Mouse (Mus musculus): ENCODE data around the gene Lgals3bp. TPM values are rescaled to one million over a fixed set of nuclear protein-coding genes. Genes with fewer than 3 reads are reported as not detected.
A peak's percentile ranks its signal among the peaks of the same experiment; 100 is the strongest.

Lgals3bp gene
- polyA plus RNA-seq, 1 experiment from 2014 or later = 113 TPM

DNA sequence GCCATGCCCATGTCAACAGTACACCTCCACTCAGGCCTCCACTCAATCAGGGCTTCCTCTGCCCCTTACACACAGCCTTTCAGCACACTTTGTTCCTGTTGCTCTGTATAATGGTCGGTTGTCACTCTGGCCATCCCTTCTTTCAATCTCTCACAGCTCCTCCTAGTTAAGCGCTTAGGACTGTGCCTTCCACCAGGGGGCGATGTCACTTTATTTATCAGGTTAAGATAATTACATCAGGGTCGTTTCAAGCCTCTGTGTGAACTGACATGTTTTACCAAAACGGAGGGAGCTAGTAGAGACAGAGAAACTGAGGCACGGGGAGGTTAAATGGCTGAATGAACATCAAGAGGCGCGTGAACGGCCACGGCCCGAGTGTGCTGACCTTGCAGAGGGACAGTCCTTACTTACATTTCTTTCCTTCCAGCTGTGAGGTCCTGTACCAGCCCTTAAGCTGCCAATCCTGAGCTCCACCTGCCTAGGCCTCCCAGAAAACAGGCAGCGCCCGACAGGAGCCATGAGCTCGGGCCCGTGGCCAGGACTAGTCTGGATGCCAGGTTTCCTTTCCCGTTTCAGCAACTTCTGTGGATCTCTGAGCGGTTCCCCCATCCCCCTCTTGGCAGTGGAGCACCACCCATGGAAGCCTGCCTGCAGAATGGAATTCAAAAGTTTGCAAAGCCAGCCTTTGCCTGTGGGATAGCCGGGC is 21.5 kb upstream of the Lgals3bp start:
- in situ Hi-C loops (cut with MboI; ENCODE audit: low pct_unique_long_range_greater_than_20kb) = no loop called here
- no peak for DNase-seq (ENCODE audit: low read depth, low spot score)
- CTCF ChIA-PET = interaction anchor here (0.7 to 4.9 kb wide), 12 partner anchors 8 to 316 kb away, joined by 3 to 113 read pairs (median 4); no protein-coding TSS in a partner anchor
- ATAC-seq = no peak
- POLR2A ChIA-PET = interaction anchor here (2.4 to 2.6 kb wide), 2 partner anchors 17 to 20 kb away, joined by 9 to 14 read pairs; no protein-coding TSS in a partner anchor
- TF ChIP-seq CTCF (IDR thresholded peaks at IDR 0.05) = no peak
- H3K27me3 ChIP-seq = no peaks in the 10 kb centered on the region

DNA sequence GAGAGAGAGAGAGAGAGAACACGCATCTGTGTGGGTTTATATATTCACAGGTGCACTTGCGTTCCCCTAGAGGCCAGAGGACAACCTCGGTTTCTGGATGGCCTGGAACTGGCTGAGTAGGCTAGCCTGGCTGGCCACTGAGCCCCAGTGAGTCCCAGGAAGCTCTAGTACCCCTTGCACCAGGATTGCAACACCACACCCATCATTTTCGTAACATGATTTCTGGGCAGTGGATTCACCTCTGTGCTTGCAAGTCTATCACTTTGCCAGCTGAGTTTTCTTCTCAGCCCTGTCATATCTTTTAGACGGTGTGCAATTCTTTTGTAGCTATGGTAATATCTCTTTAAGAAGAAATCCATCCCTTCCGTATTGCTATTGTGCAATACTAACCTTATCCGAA is 18.4 kb upstream of the Lgals3bp start:
- H3K27me3 ChIP-seq = no peaks in the 10 kb centered on the region
- in situ Hi-C loops (cut with MboI; ENCODE audit: low pct_unique_long_range_greater_than_20kb) = no loop called here
- ChIA-PET CTCF (interaction anchor here (0.7 to 3.1 kb wide), 4 partner anchors 23 to 60 kb away, joined by 3 to 27 read pairs (median 4); no protein-coding TSS in a partner anchor), POLR2A (interaction anchor here (0.8 kb wide), 1 partner anchor 23 kb away, joined by 3 read pairs; no protein-coding TSS in a partner anchor)
- no peak for TF ChIP-seq CTCF (IDR thresholded peaks at IDR 0.05)
- no peak for DNase-seq (ENCODE audit: low read depth, low spot score)
- ATAC-seq = no peak

GRCm38 (mm10) chr11:118418834-118419504 is 17.1 kb upstream of the Lgals3bp start, which contains the start of gene Cant1:
Cant1 (minus strand) TSS chr11:118419086.
- ATAC-seq (peak; percentile 75), DNase-seq (ENCODE audit: low read depth, low spot score) (peak; percentile 87)
- no peak for TF ChIP-seq CTCF (IDR thresholded peaks at IDR 0.05)
- ChIA-PET CTCF (interaction anchor here (1.6 to 3.1 kb wide), 3 partner anchors 11 to 27 kb away, joined by 5 to 27 read pairs (median 8); no protein-coding TSS in a partner anchor), POLR2A (interaction anchor here (0.5 to 1.3 kb wide), 3 partner anchors 10 to 92 kb away, joined by 3 read pairs; no protein-coding TSS in a partner anchor)
- no peaks in the 10 kb centered on the region for H3K27me3 ChIP-seq
- in situ Hi-C loops (cut with MboI; ENCODE audit: low pct_unique_long_range_greater_than_20kb) = no loop called here

- no peaks in the 10 kb centered on the region for H3K27me3 ChIP-seq
- TF ChIP-seq CTCF (IDR thresholded peaks at IDR 0.05) = no peak
- ChIA-PET POLR2A (interaction anchor here (1.3 kb wide), 2 partner anchors 11 to 27 kb away, joined by 3 read pairs; no protein-coding TSS in a partner anchor), CTCF (interaction anchor here (3.0 to 3.1 kb wide), 2 partner anchors 11 to 25 kb away, joined by 8 to 27 read pairs; no protein-coding TSS in a partner anchor)
- ATAC-seq = no peak
- in situ Hi-C loops (cut with MboI; ENCODE audit: low pct_unique_long_range_greater_than_20kb) = no loop called here
- no peak for DNase-seq (ENCODE audit: low read depth, low spot score)
Observed at GRCm38 (mm10) chr11:118418442-118418833, 16.5 kb upstream of the Lgals3bp start.

GRCm38 (mm10) chr11:118417496-118417895 is 15.6 kb upstream of the Lgals3bp start:
- H3K27me3 ChIP-seq = no peaks in the 10 kb centered on the region
- ChIA-PET CTCF (interaction anchor here (3.0 kb wide), 1 partner anchor 10 kb away, joined by 8 read pairs; no protein-coding TSS in a partner anchor), POLR2A (interaction anchor here (1.3 kb wide), 1 partner anchor 28 kb away, joined by 3 read pairs; no protein-coding TSS in a partner anchor)
- ATAC-seq = no peak
- no peak for DNase-seq (ENCODE audit: low read depth, low spot score)
- in situ Hi-C loops (cut with MboI; ENCODE audit: low pct_unique_long_range_greater_than_20kb) = no loop called here
- no peak for TF ChIP-seq CTCF (IDR thresholded peaks at IDR 0.05)

GRCm38 (mm10) chr11:118416046-118416445 is 14.2 kb upstream of the Lgals3bp start:
- ChIA-PET CTCF (interaction anchor here (0.7 kb wide), 1 partner anchor 9 kb away, joined by 3 read pairs; no protein-coding TSS in a partner anchor), POLR2A (no interaction called here)
- no peak for ATAC-seq
- no peak for DNase-seq (ENCODE audit: low read depth, low spot score)
- in situ Hi-C loops (cut with MboI; ENCODE audit: low pct_unique_long_range_greater_than_20kb) = no loop called here
- no peaks in the 10 kb centered on the region for H3K27me3 ChIP-seq
- no peak for TF ChIP-seq CTCF (IDR thresholded peaks at IDR 0.05)

GRCm38 (mm10) chr11:118415630-118416029 is 13.7 kb upstream of the Lgals3bp start:
- in situ Hi-C loops (cut with MboI; ENCODE audit: low pct_unique_long_range_greater_than_20kb) = no loop called here
- H3K27me3 ChIP-seq = no peaks in the 10 kb centered on the region
- ChIA-PET POLR2A (no interaction called here), CTCF (no interaction called here)
- TF ChIP-seq CTCF (IDR thresholded peaks at IDR 0.05) = no peak
- DNase-seq (ENCODE audit: low read depth, low spot score) (no peak), ATAC-seq (no peak)

DNA sequence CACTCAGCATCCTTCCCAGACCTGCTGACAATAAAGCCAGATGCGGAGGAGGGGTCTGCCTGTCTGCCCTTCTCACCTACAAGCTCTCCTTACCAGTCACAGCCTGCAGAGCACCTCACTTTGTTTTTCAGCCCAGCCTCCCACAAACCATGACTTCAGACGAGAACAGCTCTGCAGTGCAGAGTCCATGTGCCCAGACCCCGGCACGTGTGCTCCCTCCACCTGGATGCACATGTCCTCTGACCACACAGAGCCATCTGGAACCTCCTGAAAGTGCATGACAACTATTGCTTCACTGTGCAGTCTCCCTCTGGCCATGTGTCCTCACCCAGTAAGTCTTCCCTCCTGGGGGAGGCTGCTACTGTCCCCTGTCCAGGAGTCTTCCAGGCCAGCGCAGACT is 12.4 kb upstream of the Lgals3bp start:
- no peak for ATAC-seq
- in situ Hi-C loops (cut with MboI; ENCODE audit: low pct_unique_long_range_greater_than_20kb) = no loop called here
- ChIA-PET POLR2A (no interaction called here), CTCF (no interaction called here)
- DNase-seq (ENCODE audit: low read depth, low spot score) = no peak
- no peaks in the 10 kb centered on the region for H3K27me3 ChIP-seq
- no peak for TF ChIP-seq CTCF (IDR thresholded peaks at IDR 0.05)

GRCm38 (mm10) chr11:118413055-118413454 is 11.2 kb upstream of the Lgals3bp start:
- no peaks in the 10 kb centered on the region for H3K27me3 ChIP-seq
- in situ Hi-C loops (cut with MboI; ENCODE audit: low pct_unique_long_range_greater_than_20kb) = no loop called here
- TF ChIP-seq CTCF (IDR thresholded peaks at IDR 0.05) = no peak
- ATAC-seq = no peak
- CTCF ChIA-PET = interaction anchor here (3.8 kb wide), 1 partner anchor 30 kb away, joined by 14 read pairs; no protein-coding TSS in a partner anchor
- no peak for DNase-seq (ENCODE audit: low read depth, low spot score)
- POLR2A ChIA-PET = interaction anchor here (0.6 kb wide), 1 partner anchor 72 kb away, joined by 3 read pairs; no protein-coding TSS in a partner anchor

DNA sequence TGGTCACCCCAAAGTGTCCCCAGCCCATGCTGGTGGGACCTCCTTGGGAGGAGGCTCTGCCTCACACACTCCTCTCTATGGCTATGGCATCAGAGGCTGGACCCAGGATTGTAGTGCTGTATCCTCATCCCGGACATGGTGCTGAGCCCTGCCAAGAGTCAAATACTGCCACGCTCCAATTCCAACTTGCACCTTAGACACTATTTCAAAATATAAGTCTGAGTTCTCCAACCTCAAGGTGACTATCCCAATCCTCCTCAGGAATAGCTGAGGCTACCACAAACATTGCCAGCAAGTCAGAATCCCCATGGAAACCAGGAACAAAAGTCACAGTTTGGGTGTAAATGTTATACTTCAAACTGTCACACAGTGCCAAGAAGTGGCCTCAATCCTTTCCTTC is 10.7 kb upstream of the Lgals3bp start:
- TF ChIP-seq CTCF (IDR thresholded peaks at IDR 0.05) = no peak
- ChIA-PET POLR2A (interaction anchor here (0.6 kb wide), 1 partner anchor 71 kb away, joined by 3 read pairs; no protein-coding TSS in a partner anchor), CTCF (interaction anchor here (3.8 kb wide), 1 partner anchor 31 kb away, joined by 14 read pairs; no protein-coding TSS in a partner anchor)
- ATAC-seq = no peak
- DNase-seq (ENCODE audit: low read depth, low spot score) = no peak
- in situ Hi-C loops (cut with MboI; ENCODE audit: low pct_unique_long_range_greater_than_20kb) = no loop called here
- H3K27me3 ChIP-seq = no peaks in the 10 kb centered on the region

Data from Patski (cell line).